Mouse (Mus musculus): ENCODE results near the gene Gm5475.

Gene Gm5475

DNA sequence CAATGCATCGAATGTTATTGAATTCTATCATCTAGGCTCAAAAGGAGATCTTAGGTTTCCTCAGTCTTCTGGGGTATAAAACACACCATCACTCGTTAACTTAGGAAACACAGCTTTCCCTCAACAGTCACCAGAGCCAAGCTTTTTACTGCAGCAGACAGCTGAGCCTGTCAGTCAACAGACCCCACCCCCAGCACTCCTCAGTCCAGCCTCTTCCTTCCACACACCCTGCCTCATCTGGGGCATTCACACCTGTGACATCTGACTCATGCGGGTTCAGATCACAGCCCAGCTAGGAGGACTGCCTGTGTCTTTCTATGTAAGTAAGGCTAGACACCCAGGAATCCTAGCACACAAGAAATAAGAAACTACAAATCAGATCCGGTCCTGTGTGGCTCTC, 7.9 kb upstream of the Gm5475 start:
- no peak for DNase-seq

DNA sequence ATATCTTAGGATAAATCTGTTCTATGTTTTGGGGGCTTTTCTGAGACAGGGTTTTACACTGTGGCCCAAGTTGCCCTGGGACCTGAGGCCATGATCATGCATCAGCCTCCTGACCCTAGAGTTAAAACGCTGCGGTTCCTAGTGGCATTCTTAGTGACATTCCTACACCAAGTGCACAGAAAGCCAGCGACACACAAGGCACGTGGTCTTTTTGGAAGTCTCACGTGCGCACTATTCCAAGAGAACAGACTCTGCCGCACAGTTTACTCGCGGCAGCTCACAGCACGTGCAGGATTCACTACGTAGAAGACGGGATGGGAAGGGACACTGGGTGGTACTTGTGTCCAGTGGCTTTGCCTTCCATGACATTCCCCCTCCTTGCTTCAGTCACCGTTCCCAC, 7.0 kb upstream of the Gm5475 start:
- DNase-seq, result no peak

DNA sequence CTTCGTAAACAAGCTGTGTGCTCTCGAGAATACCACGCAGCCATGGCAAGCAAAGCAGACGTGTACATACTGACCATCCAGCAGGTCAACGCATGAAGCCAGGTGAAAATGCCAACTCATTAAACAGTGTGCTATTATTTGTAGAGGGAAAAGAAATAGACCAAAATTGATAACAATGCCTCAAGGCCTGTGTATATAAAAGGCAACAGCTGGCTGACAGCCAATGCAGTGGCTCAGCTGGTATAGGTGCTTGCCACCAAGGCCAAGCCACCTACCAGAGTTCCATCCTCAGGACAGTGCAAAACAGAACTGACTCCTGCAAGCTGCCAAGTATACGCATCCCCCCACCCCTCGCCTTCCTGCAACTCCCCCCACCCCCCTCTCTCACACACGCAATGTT, 6.3 kb upstream of the Gm5475 start:
- peak in 1 of 2 experiments; percentile 48 for DNase-seq

DNA sequence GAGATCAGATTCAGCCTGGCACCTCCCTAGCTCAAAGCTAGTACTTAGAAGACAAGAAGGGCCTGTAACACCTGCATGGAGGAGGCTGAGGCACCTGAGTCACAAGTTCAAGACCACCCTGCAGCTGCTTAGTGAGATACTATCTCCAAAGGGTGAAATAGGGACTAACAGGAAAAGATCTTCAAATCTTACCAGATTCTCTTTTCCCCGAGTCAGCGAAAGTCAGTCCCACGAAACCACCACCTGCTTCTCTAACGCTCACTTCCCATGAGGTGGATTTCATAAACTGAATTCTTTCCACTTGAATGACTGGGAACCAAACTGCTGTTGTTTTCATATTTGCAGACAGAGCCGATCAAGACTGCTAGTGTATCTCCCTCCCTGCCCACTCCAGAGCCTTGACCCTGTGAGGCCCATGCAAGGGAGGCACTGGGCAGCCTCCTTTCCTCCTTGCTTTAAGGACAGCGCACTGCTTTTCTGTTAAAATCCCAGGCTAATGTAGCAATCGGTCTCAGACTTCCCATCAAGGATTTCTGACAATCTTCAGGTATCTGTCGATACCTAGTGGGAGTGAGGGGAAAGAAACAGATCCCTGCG, 4.0 kb upstream of the Gm5475 start:
- no peak for DNase-seq

DNA sequence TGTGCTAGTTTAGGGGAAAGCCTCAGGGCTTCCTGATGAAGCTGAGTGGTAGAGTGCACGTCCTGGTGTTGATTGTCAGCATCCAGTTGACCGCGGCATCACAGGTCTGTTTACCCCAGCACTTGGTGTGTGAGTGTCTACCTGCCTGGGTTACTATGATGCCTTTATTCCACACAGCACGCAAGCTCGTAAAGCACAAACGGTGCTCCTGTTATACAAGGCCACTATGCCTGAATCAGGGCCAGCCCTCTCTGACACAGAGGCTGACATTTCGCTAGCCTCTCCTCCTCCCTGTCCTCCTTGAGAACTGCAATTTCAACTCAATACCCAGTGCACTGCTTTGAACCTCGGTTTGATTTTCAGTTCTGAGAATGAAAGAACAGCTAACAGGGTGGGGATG, 2.6 kb upstream of the Gm5475 start:
- DNase-seq, result no peak

DNA sequence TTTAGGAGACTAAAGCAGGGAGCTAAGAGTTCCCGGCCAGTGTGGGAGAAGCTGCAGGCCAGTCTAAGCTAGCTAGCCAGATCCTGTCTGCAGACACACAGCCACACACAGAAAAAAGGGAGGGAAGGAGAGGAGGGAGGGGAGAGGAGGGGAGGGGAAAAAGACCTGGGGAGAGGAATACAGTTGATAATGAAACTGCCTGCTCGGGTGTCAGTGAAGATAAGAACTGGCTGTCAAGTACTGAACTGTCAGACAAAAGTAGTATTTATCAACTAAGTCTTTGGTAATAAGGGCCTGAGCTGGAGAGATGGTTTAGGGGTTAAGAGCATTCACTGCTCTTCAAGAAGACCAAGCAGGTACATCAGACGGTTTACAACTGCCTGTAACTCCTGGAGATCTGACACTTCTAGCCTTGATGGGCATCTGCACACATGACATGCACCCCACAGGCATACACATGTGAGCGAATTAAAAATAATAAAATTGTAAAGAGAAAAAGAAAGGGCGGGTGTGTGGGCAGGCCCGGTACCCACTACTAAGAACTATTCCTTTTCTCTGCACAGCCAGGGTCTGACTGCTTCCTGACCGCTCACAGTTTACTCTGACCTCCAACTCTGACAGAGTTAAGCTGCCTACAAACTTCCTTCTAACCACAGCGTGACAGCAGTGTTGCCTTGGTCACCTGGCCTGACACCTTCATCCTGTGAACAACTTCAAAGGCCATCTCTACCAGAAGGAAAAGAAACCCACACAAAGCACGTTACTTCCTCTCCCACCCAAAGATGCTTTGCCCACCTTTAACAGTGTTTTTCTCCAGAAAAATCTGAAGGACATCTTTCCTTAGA, 1.8 kb upstream of the Gm5475 start:
- DNase-seq, result no peak

DNA sequence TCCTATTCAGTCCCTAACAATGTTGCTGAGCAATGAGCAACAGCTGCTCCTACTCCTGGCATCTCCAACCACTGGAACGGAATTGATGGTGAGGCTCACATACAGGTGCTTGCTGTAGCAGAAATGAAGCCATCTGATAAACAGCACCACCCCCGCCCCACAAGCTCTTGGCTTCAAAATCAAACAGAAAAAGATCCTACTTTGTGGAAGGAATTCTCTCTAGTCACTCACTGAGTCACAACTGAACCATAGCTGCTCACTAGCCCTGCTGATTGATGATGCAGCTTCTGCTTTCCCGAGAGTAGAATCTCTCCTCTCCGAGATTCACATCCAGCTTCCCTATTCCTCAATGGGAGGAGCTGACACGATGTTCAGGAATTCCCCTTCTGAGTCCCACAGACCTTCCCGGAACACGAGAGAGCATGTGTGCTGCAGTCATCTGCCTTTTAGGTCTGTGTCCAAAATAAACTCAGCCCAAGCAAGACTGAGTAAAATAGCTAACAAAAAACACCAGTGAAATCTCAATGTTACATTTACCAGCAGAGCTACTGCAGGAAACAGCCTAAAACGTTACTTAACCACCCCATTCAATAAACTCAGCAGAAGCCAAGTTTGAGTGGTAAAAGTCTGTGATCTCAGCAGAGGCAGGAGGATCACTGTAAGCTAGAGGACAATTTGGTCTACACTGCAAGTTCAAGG, 739 bp upstream of the Gm5475 start:
- DNase-seq, result no peak

DNA sequence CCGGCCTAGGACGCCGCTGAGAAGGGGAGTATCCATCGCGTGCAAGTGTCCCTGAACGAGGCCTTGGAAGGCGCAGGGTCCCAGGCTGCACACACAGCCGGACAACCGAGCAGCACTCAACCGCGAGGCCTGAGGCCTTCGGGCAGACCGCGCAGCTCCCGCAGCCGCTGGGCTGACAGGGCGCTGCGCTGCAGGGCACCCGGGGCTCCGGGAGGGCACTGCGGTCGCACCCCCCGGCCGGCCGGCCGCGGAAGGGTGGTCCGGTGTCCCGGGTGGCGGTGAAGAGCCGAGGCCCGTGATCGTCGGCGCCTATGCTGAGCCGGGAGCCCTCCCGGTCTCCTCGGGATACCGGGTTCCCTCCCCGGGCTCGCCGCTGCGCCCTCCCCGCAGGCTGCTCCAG, 529 bp downstream of the Gm5475 start:
- peak in 1 of 2 experiments; percentile 62 for DNase-seq

DNA sequence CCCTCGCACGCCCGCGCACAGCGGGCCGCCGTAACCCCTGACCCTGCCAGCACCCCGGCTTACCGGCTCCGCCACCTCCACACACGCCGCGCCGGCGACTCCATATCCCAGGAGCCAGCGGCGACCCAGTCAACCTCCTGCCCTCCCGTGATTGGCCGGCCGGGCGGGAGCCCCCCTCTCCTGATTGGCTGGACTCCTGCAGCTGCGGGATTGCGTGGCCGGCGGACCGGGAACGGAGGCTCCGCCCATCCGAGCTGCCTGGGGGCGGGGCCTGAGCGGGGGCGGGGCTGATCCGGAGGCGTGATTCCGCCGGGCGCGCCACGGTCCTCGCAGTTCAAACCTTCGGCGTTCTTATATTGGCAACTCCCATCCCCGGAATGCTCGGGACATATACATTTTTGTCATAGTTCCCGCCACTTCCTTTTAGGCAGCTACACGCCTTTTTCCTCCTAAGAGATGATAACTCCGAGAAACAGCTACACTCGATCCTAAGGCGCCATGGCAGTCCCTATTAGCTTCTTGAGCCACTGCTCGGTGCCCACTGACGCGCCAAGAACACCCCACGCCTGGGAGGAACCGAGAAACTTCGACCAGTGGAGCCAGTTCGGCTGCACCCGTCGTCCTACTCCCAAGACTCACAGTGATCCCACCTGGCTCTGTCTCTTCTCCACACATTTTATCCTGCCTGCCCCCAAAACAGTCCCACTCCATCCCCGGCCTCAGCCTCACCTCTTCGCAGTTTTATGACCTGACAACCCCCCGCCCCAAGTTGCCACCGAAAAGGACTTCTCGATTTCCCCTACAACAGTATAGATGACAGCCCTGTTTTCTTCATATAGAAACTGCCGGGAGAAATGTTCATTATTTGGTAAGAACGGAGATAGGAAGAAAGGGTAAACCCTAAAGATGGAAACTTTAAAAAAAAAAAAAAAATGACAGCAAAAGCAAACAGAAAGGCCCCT, 1.2 kb downstream of the Gm5475 start:
- DNase-seq, result peak; percentile 97 to 98

DNA sequence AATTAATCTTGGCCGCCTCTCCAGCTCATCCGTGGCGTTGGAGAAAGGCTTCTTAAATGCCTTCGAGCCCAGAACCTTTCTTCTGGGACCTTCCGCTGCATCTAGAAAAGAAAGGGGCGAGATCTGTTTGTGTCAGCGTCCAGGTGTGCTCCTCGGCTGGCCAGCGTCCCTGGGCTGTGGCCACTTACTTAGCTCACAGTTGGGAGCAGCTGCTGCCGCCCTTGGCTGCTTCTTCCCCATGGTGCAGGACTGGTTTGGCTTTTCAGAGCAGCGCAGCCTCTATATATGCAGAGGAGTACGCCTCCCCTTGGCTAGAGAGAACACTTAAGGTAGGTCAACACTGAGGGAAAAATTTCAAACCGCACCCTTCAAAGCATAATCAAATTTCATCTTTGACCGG, 2.0 kb downstream of the Gm5475 start:
- no peak for DNase-seq

DNA sequence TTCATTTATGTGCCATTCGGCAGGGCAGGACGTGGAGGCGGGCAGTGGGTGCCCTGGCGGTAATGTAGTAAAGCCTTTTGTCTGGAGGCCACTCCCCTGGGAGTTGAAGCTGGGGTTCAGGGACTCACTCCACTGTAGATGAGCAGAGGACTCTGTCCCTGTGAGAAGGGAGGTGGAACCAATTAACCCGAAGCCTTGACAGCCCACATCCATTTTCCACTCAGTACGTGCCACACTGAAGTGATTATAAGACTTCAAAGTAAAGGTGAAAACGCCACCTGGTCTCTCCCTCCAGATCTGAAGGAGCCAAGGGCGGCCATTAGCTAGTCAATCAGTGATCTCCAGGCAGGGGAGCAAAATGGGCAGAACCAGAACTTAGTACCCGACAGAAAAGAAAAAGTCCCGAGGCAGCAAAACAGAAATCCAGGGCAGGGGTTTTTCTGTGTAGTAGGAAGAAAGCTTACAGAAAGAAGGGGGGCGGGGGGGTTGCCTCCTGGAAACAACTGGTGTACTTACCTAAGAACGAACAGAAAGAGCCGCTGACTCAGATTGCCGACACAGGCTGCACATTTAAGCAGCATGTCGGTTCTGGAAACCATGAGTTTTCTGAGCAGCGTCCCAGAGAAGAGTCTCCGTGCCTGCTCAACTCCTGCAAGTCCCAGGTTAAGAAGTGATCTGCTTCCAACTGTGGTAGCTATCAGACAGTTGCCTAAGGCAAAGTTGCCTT, 2.6 kb downstream of the Gm5475 start, which contains the start of gene Slc11a2:
Gene Slc11a2 (minus strand): TSS at position 677 of the 727 bp plus-strand sequence.
- no peak for DNase-seq

DNA sequence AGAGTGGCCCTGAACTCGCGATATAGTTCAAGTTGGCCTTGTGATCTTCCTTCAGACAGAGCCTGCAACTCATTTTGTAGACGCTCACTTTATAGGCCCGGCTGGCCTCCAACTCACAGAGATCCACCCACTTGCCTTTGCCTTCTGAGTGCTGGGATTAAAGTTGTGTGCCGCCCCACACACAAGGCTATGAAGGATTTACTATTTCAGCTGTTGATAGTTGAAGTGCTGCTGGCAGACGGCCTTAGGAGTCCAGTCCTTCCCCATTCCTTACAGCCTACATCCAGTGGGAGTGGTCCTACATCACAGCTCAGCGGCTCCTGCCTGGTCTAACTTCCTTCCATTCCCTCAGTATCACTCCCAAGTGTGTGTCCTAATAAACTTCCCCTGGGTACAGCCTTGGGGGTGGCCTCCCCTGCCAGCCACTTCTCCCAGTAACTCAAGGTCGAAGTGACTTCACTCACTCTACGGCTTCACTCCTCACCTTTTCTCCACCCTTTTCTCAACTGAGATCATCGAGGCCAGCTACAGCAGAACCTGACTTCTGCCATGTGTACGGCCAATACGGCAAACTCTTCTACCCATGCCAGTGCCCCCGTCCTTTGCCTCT, 6.5 kb downstream of the Gm5475 start:
- no peak for DNase-seq

DNA sequence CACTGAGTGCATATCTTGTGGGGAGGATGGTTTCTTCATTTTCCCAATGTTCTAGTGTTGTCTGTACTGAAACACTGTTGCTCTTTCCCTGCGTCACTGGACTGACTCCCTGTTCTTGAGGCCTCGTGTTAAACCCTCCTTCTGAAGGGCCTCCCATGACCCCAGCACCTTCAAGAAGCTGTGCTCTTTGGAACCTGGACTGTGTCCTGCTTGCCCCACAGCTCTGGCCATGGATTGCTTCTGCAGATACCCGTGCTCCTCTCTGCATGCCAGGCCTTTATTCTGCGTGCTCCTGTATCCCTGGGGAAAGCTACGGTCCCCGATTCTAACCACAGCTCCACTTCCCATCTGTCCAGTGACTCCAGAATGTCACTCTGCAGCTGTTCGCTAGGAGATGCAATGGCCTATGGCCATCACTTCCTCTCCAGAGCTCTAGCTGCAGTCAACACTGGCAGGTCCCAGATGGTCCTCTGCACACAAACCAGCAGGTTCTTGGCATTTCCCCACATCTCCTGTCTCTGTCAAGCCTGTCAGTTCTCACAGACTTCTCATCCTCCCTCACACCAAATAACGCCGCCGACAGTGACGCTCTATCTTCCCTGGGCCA, 8.1 kb downstream of the Gm5475 start:
- DNase-seq, result peak; percentile 52 to 66

DNA sequence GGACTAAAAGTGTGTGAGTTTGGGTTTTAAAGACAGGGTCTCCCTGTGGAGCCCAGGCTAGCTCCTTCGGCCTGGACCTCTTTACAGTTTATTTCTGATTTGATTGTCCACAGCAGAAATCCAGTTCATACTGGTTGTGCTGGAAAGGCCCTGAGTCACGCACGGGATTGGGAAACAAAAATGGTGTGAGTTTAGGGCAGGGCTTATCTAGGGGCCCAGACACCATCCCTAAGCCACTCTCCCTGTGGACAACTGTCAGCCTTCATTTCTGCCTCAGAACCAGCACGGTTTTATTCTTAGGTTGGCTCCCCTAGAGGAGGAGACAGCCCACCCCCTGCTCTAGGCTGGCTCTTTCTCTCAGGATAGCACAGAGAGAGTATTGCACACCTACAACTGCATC, 11.3 kb downstream of the Gm5475 start:
- no peak for DNase-seq

DNA sequence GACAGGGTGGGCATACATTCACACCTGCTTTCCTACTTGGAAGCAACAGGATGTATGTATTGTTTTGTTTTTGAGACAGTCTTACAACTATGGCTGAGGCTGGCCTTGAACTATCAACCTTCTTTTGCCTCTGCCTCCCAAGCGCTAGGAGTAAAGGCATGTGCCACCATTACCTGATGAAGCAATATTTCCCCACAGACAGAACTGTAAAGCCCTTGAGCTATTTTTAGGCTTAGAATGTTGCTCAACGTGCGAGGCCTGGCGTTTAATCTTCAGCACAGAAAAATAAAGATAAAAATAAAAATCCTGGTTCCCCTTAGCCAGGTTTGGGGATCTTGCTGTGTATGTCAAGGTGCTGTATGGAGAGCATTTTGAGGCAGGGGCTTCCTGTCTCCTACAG, 14.2 kb downstream of the Gm5475 start:
- no peak for DNase-seq

DNA sequence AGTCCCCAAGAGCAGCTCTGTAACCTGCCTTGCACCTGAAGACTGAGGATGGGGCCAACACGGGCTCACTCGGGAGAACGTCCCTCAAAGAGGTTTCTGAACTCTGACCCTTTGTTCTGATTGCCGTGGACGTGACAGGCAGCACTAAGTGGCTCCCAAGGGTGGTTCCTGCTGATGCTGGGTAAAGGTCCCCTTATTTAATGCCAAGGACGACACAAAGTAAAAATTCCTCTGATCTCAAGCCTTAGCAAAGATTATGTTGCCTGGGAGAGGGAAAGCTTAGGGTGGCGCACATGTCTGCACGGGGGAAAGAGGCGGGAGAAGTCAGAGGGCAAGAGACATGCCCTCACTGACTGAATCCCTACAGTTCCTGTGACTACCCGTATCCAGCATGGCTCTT, 14.6 kb downstream of the Gm5475 start:
- no peak for DNase-seq

DNA sequence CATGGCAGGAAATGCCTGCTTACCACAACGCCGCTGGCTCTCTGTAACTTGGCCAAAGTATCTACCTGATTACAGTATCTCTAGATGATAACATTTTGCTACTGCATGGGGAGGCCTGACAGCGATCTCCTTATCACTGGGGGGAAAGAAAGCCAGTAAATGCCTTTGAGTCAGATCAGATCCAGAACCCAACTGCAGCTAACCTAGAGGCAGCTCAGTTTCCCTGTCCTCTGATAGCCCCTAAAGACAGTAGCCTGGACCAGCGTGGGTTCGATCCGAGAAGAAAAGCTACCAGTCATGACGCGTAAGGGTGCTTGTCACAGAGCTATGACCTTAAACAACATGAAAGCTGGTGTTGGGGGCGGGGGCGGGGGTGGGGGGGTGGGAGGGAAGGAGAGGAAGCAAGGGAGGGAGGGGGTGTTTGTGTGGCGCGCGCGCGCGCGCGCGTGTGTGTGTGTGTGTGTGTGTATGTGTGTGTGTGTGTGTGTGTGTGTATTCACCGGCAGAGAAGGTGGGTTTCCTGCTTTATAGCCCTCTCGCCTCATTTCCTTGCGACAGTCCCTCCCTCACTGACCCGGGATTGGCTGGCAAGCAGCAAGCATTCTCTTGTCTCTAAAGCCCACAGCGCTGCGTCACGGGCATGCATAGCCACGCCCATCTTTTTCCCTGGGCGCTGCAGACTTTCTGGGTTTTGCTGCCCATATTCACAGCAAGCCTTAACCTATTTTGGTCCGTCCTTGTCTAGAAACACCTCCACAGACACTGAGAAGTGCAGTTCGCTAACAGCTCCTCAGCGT, 21.4 kb downstream of the Gm5475 start:
- peak; percentile 81 to 88 for DNase-seq

DNA sequence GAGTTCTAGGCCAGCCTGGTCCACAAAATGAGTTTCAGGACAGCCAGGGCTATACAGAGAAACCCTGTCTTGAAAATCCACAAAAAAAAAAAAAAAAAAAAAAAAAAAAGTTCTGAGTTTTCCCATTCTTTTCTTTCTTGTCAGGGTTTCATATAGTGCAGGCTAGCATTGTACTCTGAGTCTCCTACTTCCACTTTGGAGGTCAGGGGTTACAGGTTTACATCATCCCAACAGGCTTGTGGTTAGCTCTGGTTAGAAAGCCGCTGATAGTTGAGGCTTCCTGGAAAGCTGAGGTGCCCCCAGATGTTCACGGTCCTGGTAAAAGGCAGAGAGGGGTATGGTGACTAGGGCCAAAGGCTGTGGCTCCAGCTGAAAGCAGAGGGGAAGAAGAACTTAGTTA, 24.9 kb downstream of the Gm5475 start:
- no peak for DNase-seq

DNA sequence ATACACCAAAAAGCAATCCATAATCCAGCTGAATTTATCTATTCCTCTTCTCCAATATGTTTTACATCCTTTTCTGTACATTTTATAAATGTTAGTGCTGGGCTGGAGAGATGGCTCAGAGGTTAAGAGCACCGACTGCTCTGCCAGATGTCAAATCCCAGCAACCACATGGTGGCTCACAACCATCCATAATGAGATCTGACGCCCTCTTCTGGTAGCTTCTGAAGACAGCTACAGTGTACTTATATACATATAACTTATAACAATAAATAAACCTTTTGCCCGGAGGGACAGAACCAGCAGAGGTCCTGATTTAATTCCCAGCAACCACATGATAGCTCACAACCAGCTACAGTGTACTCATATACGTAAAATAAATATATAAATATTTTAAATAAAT, 26.6 kb downstream of the Gm5475 start:
- DNase-seq, result no peak

DNA sequence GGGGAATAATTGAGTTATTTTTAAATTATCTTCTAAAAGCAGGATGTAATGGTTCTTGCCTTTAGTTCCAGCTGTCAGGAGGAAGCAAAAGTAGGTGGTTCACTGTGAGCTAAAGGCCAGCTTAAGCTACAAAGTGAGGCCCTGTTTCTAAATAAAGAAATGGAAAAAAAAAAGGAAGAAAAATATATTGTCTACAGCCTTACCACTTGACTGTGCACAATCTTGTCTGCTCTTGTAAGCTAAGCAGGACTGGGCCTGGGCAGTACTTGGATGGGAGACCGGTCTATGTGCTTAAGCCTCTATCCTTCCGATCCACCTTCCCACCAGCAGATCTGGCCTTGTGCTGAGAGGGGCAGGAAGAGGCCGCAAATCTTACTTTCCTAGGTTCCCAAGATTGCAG, 27.5 kb downstream of the Gm5475 start:
- DNase-seq, result no peak

Data from cerebellum, postnatal 25 days (tissue).